Mouse (Mus musculus) intestine, embryonic 16.5 days (tissue): ENCODE data around the gene Exoc4. TPM values are rescaled to one million over a fixed set of nuclear protein-coding genes. Genes with fewer than 3 reads are reported as not detected.

Experiments used
- ATAC-seq: fragments of 200-750 bp; cut with Nextera tagmentation; 2 replicates; pipeline ENCODE4 v1.8.0; 2017; ENCODE audit warnings: moderate TSS enrichment, moderate library complexity
- H3K27ac ChIP-seq: fragments of 300-500 bp; sonication (generic); 2 replicates; pipeline ENCODE4 v1.5.1; 2014; ENCODE audit warnings: mild to moderate bottlenecking, low read length
- H3K27me3 ChIP-seq: fragments of 300-500 bp; sonication (generic); replicated peaks from 2 replicates; pipeline ENCODE4 v1.6.1; 2014; ENCODE audit warnings: low read length, control low read depth, mixed read lengths; ENCODE audit not compliant: control insufficient read depth, insufficient read depth
- H3K36me3 ChIP-seq: fragments of 300-500 bp; sonication (generic); 2 replicates; pipeline ENCODE4 v1.6.1; 2014; ENCODE audit warnings: low read length, control low read depth; ENCODE audit not compliant: control insufficient read depth, insufficient read depth
- H3K4me1 ChIP-seq: fragments of 300-500 bp; sonication (generic); 2 replicates; pipeline ENCODE4 v1.6.1; 2014; ENCODE audit warnings: low read length, control low read depth, mixed read lengths; ENCODE audit not compliant: control insufficient read depth, insufficient read depth
- H3K4me2 ChIP-seq: fragments of 300-500 bp; sonication (generic); 2 replicates; pipeline ENCODE4 v1.6.1; 2014; ENCODE audit warnings: low read depth, low read length, control low read depth
- H3K4me3 ChIP-seq: fragments of 300-500 bp; sonication (generic); 2 replicates; pipeline ENCODE4 v1.5.1; 2014; ENCODE audit warnings: mild to moderate bottlenecking, low read length
- H3K9ac ChIP-seq: fragments of 300-500 bp; sonication (generic); 2 replicates; pipeline ENCODE4 v1.6.1; 2014; ENCODE audit warnings: low read depth, low read length
- H3K9me3 ChIP-seq: fragments of 300-500 bp; sonication (generic); 2 replicates; pipeline ENCODE4 v1.6.1; 2016; ENCODE audit warnings: low read length, control low read depth; ENCODE audit not compliant: control insufficient read depth
- WGBS: fragments of 180-500 bp; shearing (Covaris S2); extraction: QIAGEN DNeasy Blood & Tissue Kit; methylation state at CpG from one replicate; pipeline ENCODE4 v1.1.7; 2014; 5-methylcytosine and 5-hydroxymethylcytosine counted together
- polyA plus RNA-seq: library from polyadenylated mRNA; unstranded; fragments of >200 nt; fragmentation: Nextera tagmentation; extraction: Ambion mirVana; gene quantifications from 2 replicates; pipeline ENCODE4 v1.2.1, GENCODE M21; 2015

Exoc4 gene
- polyA plus RNA-seq, 1 experiment from 2014 or later = 24.1 TPM

GRCm38 (mm10) chr6:33297566-33297965 is 48.7 kb downstream of the Exoc4 start:
- no peak overlapping the region for H3K9ac ChIP-seq
- WGBS = 90% methylated on average over 3 of the region's 3 CpGs

DNA sequence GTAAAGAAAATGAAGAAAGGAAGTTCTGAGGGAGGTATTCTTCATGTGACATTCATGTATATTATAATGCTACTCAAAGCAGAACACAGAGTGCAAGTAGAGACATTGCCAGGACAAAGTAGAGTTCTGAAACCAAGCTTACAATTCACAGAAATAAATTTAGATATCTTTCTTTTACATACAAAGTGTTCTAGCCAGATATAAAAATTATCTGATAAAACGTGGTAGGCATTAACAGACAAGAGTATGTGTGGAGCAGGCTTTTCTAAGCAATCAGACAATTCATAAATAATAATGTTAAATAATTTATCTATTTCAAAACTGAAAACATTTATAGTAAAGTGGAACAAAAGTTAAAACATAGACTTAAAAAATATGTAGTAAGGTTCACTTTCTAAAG is 49.9 kb downstream of the Exoc4 start:
- Histone ChIP-seq H3K36me3 (no peaks in the 10 kb centered on the region), H3K4me2 (no peak overlapping the region), H3K9ac (no peak overlapping the region), H3K4me1 (no peaks in the 10 kb centered on the region), H3K4me3 (no peak overlapping the region), H3K9me3 (no peaks in the 10 kb centered on the region), H3K27me3 (no peaks in the 10 kb centered on the region), H3K27ac (no peak overlapping the region)
- no peak for ATAC-seq
- WGBS = 76% methylated on average over 1 of the region's 1 CpGs

More at GRCm38 (mm10) chr6:33297566-33297965, 48.7 kb downstream of the Exoc4 start:
- H3K27ac ChIP-seq = no peak overlapping the region
- ATAC-seq = no peak
- H3K9me3 ChIP-seq = no peaks in the 10 kb centered on the region
- H3K27me3 ChIP-seq = no peaks in the 10 kb centered on the region
- H3K4me2 ChIP-seq = no peak overlapping the region
- no peak overlapping the region for H3K4me3 ChIP-seq
- no peaks in the 10 kb centered on the region for H3K36me3 ChIP-seq
- H3K4me1 ChIP-seq = no peaks in the 10 kb centered on the region

DNA sequence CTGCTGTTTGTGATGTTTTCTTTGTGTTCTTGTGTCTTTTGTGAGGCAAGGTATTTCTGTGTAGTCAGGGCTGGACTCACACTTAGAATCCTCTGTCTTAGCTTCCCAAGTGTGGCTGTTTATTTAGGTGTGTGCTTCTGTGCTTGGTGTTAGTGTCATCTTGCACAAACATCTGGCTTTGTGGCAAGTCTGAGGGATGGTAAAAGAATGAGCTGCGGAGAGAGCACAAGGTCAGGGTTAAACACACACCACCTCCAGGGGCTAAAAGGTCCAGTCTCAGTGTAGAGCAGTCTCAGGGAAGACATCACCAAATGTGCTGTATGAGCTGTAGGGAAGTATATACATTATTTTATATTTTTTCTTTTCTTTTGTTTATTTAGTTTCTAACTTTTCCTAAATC is 57.1 kb downstream of the Exoc4 start:
- Histone ChIP-seq H3K27me3 (no peaks in the 10 kb centered on the region), H3K36me3 (no peaks in the 10 kb centered on the region), H3K4me3 (no peak overlapping the region), H3K9me3 (no peaks in the 10 kb centered on the region), H3K27ac (no peak overlapping the region), H3K4me1 (no peaks in the 10 kb centered on the region), H3K9ac (no peak overlapping the region), H3K4me2 (no peak overlapping the region)
- no peak for ATAC-seq
- WGBS = 50% methylated on average over 1 of the region's 1 CpGs

- H3K27ac ChIP-seq = no peak overlapping the region
- H3K4me3 ChIP-seq = no peak overlapping the region
- H3K27me3 ChIP-seq = no peaks in the 10 kb centered on the region
- H3K4me1 ChIP-seq = no peaks in the 10 kb centered on the region
- ATAC-seq = no peak
- H3K9me3 ChIP-seq = no peaks in the 10 kb centered on the region
- no peak overlapping the region for H3K4me2 ChIP-seq
- 83% methylated on average over 2 of the region's 2 CpGs for WGBS
- H3K9ac ChIP-seq = no peak overlapping the region
- H3K36me3 ChIP-seq = no peaks in the 10 kb centered on the region
Observed at GRCm38 (mm10) chr6:33308646-33309045, 59.8 kb downstream of the Exoc4 start.

DNA sequence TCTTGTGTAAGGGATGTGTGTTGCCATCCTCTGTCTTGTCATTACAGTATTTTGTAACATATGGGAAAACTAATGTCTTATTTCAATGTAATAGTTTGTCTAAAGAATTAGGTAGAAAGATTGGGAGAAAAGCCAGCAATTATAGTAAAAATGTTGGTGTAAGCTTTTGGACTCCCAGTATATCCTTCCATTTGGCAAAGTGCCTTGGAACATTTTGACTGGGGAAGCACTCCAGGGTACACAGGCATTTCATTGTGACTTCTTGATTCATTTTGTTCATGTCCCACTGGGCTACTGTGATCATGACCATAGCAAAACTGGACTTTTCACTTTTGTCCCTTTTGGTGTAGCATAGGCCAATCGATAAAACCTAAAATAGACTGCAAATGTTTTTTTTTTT is 61.6 kb downstream of the Exoc4 start:
- WGBS = 95% methylated on average over 1 of the region's 1 CpGs
- Histone ChIP-seq H3K27me3 (no peaks in the 10 kb centered on the region), H3K27ac (no peak overlapping the region), H3K4me2 (no peak overlapping the region), H3K9me3 (no peaks in the 10 kb centered on the region), H3K4me3 (no peak overlapping the region), H3K9ac (no peak overlapping the region), H3K36me3 (no peaks in the 10 kb centered on the region), H3K4me1 (no peaks in the 10 kb centered on the region)
- ATAC-seq = no peak

DNA sequence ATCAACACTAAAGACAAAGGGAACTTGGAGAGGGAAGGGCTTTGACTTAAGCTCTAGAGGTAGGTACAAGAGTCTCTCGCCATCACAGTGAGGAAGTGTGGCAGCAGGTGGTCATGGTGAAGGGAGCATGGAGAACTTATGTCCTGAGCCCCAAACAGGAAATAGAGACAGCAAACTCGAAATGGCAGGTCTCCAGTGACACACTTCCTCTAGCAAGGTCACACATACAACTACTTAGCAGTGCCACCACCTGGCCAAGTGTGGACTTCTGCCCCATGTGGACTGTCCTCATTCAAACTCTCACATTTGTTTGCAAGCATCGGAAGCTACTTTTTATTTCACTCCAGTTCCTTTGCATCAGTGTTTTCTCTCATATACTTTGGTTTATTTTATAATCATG is 74.0 kb downstream of the Exoc4 start:
- no peaks in the 10 kb centered on the region for H3K27me3 ChIP-seq
- no peak overlapping the region for H3K4me3 ChIP-seq
- no peak for ATAC-seq
- H3K9ac ChIP-seq = no peak overlapping the region
- H3K4me1 ChIP-seq = no peaks in the 10 kb centered on the region
- WGBS = 75% methylated on average over 3 of the region's 3 CpGs
- H3K4me2 ChIP-seq = no peak overlapping the region
- no peaks in the 10 kb centered on the region for H3K9me3 ChIP-seq
- no peaks in the 10 kb centered on the region for H3K36me3 ChIP-seq
- H3K27ac ChIP-seq = no peak overlapping the region

DNA sequence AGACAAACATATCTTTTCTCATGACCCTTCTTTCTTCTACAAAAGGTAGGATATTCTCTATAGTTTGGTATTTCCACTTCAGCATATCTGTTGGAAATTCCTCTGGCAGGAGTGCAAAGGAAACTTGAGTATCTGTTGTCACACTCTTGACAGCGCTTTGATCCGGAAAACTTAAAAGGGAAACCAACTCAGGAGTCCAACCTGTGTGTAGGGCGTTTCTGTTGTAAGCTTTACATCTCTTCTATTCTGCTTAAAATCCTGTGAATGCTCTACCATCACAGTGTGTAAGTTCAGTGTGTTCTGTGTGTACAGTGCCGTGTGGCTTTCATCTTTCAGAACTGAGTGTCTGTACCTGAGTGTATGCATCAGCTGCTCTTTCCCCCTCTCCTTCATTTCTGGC is 74.5 kb downstream of the Exoc4 start:
- Histone ChIP-seq H3K9ac (no peak overlapping the region), H3K4me2 (no peak overlapping the region), H3K4me1 (no peaks in the 10 kb centered on the region), H3K27me3 (no peaks in the 10 kb centered on the region), H3K9me3 (no peaks in the 10 kb centered on the region), H3K36me3 (no peaks in the 10 kb centered on the region), H3K27ac (no peak overlapping the region), H3K4me3 (no peak overlapping the region)
- no peak for ATAC-seq
- 86% methylated on average over 4 of the region's 4 CpGs for WGBS

DNA sequence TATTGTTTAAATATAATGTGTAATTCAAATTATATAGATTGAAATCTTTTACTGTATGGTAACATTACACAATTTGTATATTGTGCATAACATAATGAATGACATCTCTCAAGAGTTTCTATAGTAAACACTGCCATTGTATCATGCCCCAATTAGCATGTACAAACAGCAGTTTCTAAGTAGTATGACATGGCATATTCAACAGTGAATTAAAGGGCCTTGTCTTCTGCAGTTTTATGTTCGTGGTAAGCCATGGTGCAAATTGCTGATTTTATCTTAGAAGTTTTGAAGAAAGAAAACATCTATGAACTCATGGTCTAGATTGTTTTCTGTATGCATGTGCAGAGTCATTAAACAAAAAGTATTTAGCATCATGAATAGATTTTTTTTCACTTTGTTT is 79.4 kb downstream of the Exoc4 start:
- H3K9ac ChIP-seq = no peak overlapping the region
- H3K4me3 ChIP-seq = no peak overlapping the region
- H3K9me3 ChIP-seq = no peaks in the 10 kb centered on the region
- no peaks in the 10 kb centered on the region for H3K36me3 ChIP-seq
- ATAC-seq = no peak
- H3K4me2 ChIP-seq = no peak overlapping the region
- no peaks in the 10 kb centered on the region for H3K27me3 ChIP-seq
- no peaks in the 10 kb centered on the region for H3K4me1 ChIP-seq
- no peak overlapping the region for H3K27ac ChIP-seq
- WGBS = 79% methylated on average over 1 of the region's 1 CpGs

- H3K27me3 ChIP-seq = no peaks in the 10 kb centered on the region
- peaks cover 2% of the 10 kb centered on the region; the same call in 1 of the 2 replicates for H3K4me1 ChIP-seq
- no peak overlapping the region for H3K4me3 ChIP-seq
- no peaks in the 10 kb centered on the region for H3K36me3 ChIP-seq
- no peaks in the 10 kb centered on the region for H3K9me3 ChIP-seq
- no peak overlapping the region for H3K9ac ChIP-seq
- no peak overlapping the region for H3K27ac ChIP-seq
- no peak for ATAC-seq
- H3K4me2 ChIP-seq = no peak overlapping the region
- WGBS = 53% methylated on average over 1 of the region's 1 CpGs
Observed at GRCm38 (mm10) chr6:33347088-33347775, 98.3 kb downstream of the Exoc4 start.

DNA sequence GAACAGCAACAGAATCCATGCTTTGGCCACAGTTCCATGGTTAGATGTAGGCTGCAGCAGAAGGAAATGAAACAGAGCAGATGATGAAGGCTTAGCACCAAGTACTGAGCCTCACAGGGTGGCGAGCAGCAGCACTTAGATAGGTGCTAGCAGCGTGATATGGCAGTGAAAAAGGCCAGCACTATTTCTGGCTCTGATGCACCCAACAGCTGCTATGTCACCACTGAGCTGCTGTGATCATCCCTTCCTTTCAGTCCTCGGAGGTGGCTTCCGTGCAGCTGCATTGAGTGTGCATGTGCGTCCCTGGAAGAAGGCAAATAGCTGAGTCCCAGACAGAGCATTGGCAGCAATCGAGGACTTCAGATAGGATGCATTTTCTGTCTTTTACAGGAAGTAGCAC is 112.7 kb downstream of the Exoc4 start:
- Histone ChIP-seq H3K4me3 (no peak overlapping the region), H3K4me2 (no peak overlapping the region), H3K27ac (no peak overlapping the region), H3K27me3 (no peaks in the 10 kb centered on the region), H3K9ac (no peak overlapping the region), H3K4me1 (peaks cover 4% of the 10 kb centered on the region; the same call in 1 of the 2 replicates), H3K9me3 (no peaks in the 10 kb centered on the region), H3K36me3 (no peaks in the 10 kb centered on the region)
- ATAC-seq = no peak
- 84% methylated on average over 6 of the region's 6 CpGs for WGBS
